Mouse (Mus musculus): Measurements from ENCODE around the gene Mtor.

- TF ChIP-seq CTCF (IDR thresholded peaks at IDR 0.05; ENCODE audit: insufficient read depth, low read length) (no peak), POLR2A (IDR thresholded peaks at IDR 0.05; ENCODE audit: borderline replicate concordance, extremely low read depth, low read depth, low read length) (no peak)
These were observed 66.9 kb downstream of the Mtor start for GRCm38 (mm10) chr4:148515313-148515712.

Measured in lung, adult 2 months (tissue).